Mouse (Mus musculus): ENCODE results near the gene Ide. TPM values are rescaled to one million over a fixed set of nuclear protein-coding genes. Genes with fewer than 3 reads are reported as not detected.
"Not testable (repeated sequence)": the region's sequence is repeated elsewhere in the genome, so short reads cannot be mapped to it uniquely, and the experiment has no call there.

Gene Ide
- total RNA-seq, 2 experiments from 2014 or later: 37.8 to 57.2 TPM

DNA sequence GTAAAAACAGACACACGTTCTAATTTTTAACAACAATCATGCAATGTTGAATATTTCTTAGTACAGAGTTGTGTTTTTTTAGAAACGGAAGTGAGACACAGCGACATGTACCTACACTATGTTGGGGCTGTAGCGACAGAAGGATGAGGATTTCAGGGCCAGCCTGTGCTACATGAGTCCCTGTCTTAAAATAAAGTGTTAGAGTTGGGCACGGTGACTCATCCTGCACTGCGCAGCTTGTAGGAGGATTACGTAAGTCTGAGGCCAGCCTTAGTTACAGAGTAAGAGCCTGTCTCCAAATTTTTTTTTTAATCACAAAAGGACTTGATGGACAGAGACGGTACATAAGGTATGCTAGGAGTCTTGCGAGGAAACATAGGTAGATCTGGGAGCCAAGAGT is 82.3 kb downstream of the Ide start:
- Histone ChIP-seq H3K27ac (peak overlapping the region; percentile 75), H3K4me3 (no peak overlapping the region)
- intact Hi-C loops (cut with DNase I): loop anchor here (1.0 kb wide), 1 partner anchor 28 kb away; no protein-coding TSS in a partner anchor
- DNase-seq (ENCODE audit: extremely low spot score in 1 of 2, low spot score in 2 of 2): peak; percentile 48 to 59
- TF ChIP-seq CTCF (IDR thresholded peaks at IDR 0.05): no peak

DNA sequence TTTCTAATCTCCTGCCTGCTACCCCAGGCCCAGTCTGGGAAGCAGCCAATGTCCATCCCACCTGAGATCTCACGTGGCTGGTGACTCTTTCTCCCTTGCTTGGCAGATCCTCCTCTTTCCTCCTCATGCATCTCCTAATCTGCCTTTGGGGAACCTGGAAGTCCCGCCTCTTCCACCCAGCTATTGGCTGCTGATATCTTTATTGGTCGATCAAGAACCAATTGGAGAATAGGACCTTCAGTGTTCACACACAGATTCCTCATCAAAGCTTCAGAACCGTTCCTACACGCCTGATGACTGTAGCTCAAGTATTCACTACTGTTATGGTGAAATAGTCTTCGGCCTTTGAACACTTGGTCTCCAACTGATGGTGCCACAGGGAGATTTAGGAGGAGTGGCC is 85.5 kb downstream of the Ide start:
- DNase-seq (ENCODE audit: extremely low spot score in 1 of 2, low spot score in 2 of 2): no peak
- TF ChIP-seq CTCF (IDR thresholded peaks at IDR 0.05): no peak
- intact Hi-C loops (cut with DNase I): no loop called here
- Histone ChIP-seq H3K27ac (no peak overlapping the region), H3K4me3 (no peak overlapping the region)

DNA sequence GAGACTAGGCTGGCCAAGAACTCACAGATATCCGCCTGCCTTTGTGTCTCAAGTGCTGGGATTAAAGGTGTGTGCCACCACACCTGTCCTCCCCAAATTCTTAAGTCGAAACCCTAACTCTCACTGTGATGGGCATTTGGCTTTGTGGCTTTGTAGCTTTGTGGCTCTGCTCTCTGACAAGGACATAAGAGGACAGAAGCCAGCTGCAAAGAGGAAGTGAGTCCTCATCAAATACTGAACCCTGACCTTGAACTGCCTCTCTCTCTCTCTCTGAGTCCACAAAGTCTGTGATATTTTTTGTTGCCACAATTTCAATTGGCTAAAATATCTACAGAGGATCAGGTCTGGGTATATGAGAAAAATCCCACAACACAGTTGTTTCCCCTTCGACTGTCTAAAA is 89.5 kb downstream of the Ide start:
- Histone ChIP-seq H3K4me3 (no peak overlapping the region), H3K27ac (no peak overlapping the region)
- TF ChIP-seq CTCF (IDR thresholded peaks at IDR 0.05): no peak
- intact Hi-C loops (cut with DNase I): no loop called here
- DNase-seq (ENCODE audit: extremely low spot score in 1 of 2, low spot score in 2 of 2): no peak

DNA sequence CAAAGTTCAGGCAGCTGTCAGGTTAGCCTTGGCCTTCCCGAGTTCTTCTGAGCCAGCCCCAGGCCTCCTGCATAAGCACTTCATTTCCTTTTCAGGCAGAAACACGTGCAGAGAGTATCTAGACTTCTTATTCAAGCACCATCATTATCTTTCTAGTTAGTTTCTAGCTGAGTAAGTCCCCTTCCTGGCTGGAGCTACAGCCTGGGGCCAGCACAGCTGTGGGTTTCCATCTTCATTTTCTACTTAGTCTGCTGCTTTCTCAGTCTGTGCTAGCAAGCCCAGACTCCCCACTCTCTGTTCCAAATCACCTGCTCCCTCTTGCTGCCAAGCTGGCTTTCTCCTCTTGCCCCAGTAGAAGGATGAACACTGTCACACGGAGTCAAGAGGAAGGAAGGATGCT is 90.8 kb downstream of the Ide start:
- no peak overlapping the region for H3K4me3 ChIP-seq
- intact Hi-C loops (cut with DNase I): no loop called here
- no peak overlapping the region for H3K27ac ChIP-seq
- no peak for DNase-seq (ENCODE audit: extremely low spot score in 1 of 2, low spot score in 2 of 2)
- no peak for TF ChIP-seq CTCF (IDR thresholded peaks at IDR 0.05)

DNA sequence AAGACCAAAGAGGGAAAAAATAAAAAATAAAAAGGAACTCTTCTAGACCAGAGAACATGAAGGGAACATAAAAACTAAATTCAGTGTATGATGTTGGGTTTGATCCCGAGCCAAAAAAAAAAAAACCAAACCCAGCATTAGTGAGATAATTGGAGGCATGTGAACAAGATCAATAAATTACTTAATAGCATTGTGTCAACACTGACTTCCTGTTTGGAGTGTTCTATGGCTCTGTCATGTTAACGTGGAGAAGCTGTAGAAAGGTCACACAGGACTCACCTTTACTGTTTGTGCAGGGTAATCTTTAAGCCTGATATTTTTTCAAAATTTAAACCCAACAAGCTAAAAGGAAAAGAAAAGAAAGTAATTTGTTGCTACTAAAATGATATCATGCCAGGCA is 94.9 kb downstream of the Ide start:
- TF ChIP-seq CTCF (IDR thresholded peaks at IDR 0.05): no peak
- intact Hi-C loops (cut with DNase I): no loop called here
- no peak overlapping the region for H3K27ac ChIP-seq
- DNase-seq (ENCODE audit: extremely low spot score in 1 of 2, low spot score in 2 of 2): no peak
- H3K4me3 ChIP-seq: no peak overlapping the region

DNA sequence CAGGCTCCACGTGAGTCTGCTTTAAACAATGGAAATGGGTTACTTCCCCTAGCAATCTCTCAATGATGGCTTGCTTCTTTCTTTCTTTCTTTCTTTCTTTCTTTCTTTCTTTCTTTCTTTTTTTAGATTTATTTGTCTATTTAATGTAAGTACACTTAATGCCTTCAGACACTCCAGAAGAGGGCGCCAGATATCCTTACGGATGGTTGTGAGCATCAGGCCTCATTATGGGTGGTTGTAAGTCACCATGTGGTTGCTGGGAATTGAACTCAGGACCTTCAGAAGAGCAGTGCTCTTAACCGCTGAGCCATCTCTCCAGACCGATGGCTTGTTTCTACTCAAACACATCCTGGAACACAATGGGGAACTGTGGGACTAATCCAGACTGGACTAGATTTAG is 96.5 kb downstream of the Ide start:
- no peak for DNase-seq (ENCODE audit: extremely low spot score in 1 of 2, low spot score in 2 of 2)
- Histone ChIP-seq H3K27ac (no peak overlapping the region), H3K4me3 (no peak overlapping the region)
- TF ChIP-seq CTCF (IDR thresholded peaks at IDR 0.05): peak; percentile 25
- intact Hi-C loops (cut with DNase I): no loop called here

DNA sequence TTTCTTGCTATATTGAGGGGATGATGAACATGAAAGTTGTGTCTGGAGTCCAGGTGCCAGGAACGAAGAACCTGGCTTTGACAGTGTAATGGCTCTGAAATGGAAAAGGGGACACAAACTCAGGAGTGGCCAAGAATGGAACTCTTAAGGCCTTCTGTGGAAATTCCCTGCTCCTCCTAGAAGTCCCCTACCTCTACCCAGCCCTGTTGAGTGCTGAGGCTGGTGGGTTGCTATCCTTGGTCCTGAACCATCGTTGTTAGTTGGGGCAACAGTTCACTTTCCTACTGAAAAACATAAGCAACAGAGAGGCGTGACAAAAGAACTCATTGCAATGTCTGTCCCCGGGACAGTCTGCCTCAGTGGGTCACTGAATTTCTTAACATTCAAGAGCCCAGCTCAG is 98.6 kb downstream of the Ide start:
- no peak for TF ChIP-seq CTCF (IDR thresholded peaks at IDR 0.05)
- no peak for DNase-seq (ENCODE audit: extremely low spot score in 1 of 2, low spot score in 2 of 2)
- Histone ChIP-seq H3K27ac (no peak overlapping the region), H3K4me3 (no peak overlapping the region)
- intact Hi-C loops (cut with DNase I): no loop called here

DNA sequence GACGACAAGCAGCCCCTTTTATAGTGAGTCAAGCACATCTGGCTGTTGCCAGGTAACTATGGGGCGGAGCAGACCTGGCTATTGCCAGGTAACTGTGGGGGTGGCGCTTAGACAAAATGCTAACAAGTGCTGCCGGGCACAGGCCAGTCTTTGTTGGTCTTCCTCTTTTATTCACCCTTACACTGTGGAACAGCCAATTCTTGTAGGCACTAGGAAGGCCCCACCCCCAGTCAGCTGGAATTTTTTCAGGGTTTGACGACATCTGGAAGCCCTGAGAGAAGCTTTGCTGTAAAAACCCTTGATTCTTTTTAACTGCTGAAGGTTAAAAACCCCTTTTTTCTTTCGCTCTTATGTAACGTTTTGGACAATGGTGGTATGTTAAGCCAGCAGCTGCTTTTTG is 99.0 kb downstream of the Ide start:
- TF ChIP-seq CTCF (IDR thresholded peaks at IDR 0.05): no peak
- no peak overlapping the region for H3K27ac ChIP-seq
- intact Hi-C loops (cut with DNase I): no loop called here
- H3K4me3 ChIP-seq: no peak overlapping the region
- no peak for DNase-seq (ENCODE audit: extremely low spot score in 1 of 2, low spot score in 2 of 2)

DNA sequence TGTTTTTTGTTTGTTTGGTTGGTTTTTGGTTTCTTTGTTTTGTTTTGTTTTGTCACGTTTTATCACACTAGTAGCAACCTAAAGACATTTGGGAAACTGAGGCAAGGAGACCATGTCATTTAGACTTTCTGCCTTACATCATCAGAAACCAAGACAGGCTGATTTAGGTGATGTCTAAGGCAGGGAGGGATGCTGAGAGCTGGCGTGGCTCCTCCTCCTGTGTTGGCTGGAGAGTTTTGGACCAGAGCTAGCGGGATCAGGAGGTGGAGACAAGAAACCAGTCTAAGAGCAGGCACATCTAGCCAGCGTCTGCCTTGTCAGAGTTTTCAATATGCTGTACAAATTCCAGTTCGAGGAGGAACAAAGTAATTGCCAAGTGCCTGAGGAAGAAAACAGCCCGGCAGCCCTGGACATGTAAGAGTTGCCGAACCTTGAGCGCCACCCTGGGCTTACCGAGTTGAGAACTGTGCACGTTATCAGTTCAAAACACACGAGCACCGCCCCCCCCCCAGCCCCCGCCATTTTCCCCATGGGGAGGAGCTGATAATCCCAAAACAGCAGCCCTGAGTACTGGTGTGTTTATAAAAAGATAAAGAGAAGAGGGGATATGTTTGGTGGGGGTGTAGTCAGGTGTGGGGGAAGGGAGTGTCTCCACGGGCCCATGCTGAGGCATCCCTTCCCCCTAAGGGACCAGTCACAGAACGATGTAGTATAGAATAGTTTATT is 99.8 kb downstream of the Ide start:
- Histone ChIP-seq H3K4me3 (no peak overlapping the region), H3K27ac (no peak overlapping the region)
- TF ChIP-seq CTCF (IDR thresholded peaks at IDR 0.05): no peak
- no peak for DNase-seq (ENCODE audit: extremely low spot score in 1 of 2, low spot score in 2 of 2)
- intact Hi-C loops (cut with DNase I): no loop called here

DNA sequence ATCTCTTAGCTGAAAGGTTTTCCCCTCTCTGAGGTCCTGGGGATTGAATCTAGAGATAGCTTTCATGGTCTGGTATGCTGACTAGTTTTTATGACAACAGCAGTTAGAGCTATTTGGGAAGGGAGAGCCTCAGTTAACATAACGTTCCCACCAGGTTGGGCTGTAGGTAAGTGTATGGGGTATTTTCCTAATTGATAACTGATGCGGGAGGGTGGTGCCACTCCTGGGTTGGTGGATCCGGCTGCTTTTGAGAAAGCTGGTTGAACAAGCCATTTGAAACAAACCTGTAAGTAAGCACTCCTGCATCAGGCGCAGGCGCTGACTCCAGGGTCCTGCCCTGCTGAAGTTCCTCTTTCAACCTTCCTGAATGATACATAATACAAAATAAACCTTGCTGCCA is 100.3 kb downstream of the Ide start:
- Histone ChIP-seq H3K27ac (no peak overlapping the region), H3K4me3 (no peak overlapping the region)
- no peak for TF ChIP-seq CTCF (IDR thresholded peaks at IDR 0.05)
- DNase-seq (ENCODE audit: extremely low spot score in 1 of 2, low spot score in 2 of 2): no peak
- intact Hi-C loops (cut with DNase I): no loop called here

DNA sequence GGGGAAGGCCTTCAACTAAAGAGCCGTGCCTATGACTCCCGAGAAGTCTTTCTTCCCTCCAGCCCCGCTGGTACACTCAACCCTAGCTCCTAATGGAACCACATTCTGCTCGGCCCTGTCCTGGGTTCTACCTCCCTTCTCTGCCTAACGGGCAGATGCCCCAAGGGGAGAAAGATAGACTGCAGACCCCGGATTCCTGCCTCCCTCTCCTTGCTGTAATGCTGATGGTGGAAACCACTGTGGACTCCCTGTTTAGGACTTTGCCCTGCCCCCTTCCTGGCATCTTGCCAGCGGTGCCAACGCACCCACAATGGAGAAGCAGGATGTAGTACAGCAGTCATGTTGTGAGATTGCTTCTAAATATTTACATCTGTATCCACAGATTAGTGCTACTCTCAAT is 101.8 kb downstream of the Ide start:
- intact Hi-C loops (cut with DNase I): loop anchor here (1.0 kb wide), 1 partner anchor 265 kb away; no protein-coding TSS in a partner anchor
- TF ChIP-seq CTCF (IDR thresholded peaks at IDR 0.05): no peak
- DNase-seq (ENCODE audit: extremely low spot score in 1 of 2, low spot score in 2 of 2): no peak
- Histone ChIP-seq H3K27ac (no peak overlapping the region), H3K4me3 (no peak overlapping the region)

DNA sequence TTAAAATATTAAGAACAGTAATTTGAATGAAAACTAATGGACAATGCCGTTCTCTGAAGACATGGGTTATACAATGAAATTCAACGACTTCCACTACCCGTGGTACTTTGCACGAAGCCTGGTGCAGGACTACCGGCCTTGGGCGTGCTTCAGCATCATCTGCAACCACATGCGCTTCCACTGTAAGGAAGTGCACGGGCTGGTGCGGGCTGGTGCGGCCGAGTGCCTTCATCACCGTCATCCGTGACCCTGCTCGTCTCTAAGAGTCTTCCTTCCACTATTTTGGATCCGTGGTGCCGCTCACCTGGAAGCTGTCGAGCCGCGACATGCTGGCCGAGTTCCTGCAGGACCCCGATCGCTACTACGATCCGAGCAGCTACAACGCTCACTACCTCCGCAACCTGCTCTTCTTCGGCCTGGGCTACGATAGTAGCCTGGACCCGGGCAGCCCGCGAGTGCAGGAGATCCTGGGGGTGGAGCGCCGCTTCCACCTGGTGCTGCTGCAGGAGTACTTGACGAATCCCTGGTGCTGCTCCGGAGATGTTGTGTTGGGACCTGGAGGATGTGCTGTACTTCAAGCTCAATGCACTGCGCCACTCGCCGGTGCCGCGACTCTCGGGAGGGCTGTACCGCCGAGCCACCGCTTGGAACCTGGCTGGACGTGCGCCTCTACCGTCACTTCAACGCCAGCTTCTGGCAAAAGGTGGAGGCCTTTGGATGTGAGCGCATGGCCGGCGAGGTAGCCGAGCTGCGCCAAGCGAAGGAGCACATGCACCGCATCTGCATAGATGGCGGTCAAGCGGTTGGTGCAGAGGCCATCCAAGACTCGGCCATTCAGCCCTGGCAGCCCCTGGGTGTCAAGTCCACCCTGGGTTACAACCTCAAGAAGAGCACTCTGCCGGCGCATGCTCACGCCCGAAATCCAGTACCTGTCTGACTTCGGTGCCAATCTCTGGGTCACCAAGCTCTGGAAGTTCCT is 103.8 kb downstream of the Ide start:
- no peak for DNase-seq (ENCODE audit: extremely low spot score in 1 of 2, low spot score in 2 of 2)
- intact Hi-C loops (cut with DNase I): no loop called here
- peak overlapping the region; percentile 47 for H3K4me3 ChIP-seq
- TF ChIP-seq CTCF (IDR thresholded peaks at IDR 0.05): no peak
- H3K27ac ChIP-seq: no peak overlapping the region

DNA sequence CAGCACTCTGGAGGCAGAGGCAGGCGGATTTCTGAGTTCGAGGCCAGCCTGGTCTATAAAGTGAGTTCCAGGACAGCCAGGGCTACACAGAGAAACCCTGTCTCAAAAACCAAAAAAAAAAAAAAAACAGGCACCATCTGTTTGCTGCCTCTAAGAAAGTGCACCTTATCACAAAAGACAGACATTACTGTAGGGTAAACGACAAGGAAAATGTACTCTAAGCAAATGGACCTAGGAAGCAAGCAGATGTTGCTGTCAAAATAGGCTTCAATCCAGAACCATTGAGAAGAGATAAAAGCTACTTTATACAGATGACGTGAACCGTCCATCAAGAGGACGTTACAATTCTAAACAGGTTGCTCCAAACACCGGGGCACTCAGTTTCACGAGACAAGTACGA is 105.1 kb downstream of the Ide start:
- DNase-seq (ENCODE audit: extremely low spot score in 1 of 2, low spot score in 2 of 2); H3K4me3 ChIP-seq; H3K27ac ChIP-seq; intact Hi-C loops (cut with DNase I): not testable (repeated sequence)
